Mouse (Mus musculus) embryonic facial prominence, embryonic 12.5 days (tissue): ENCODE data around the gene Pde10a. TPM values are rescaled to one million over a fixed set of nuclear protein-coding genes. Genes with fewer than 3 reads are reported as not detected.

Experiments
- ATAC-seq: fragments of 200-750 bp; cut with Nextera tagmentation; 2 replicates; pipeline ENCODE4 v1.8.0; 2017; ENCODE audit not compliant: insufficient number of reproducible peaks, insufficient read depth, low FRiP score, low TSS enrichment
- H3K27ac ChIP-seq: fragments of 300-500 bp; sonication (generic); 2 replicates; pipeline ENCODE4 v1.5.1; 2016; ENCODE audit warnings: mild to moderate bottlenecking
- H3K27me3 ChIP-seq: fragments of 300-500 bp; sonication (generic); 2 replicates; pipeline ENCODE4 v1.6.1; 2016; ENCODE audit warnings: mild to moderate bottlenecking, moderate library complexity
- H3K36me3 ChIP-seq: fragments of 300-500 bp; sonication (generic); 2 replicates; pipeline ENCODE4 v1.6.1; 2016; ENCODE audit warnings: mild to moderate bottlenecking
- H3K4me1 ChIP-seq: fragments of 300-500 bp; sonication (generic); 2 replicates; pipeline ENCODE4 v1.6.1; 2016
- H3K4me2 ChIP-seq: fragments of 300-500 bp; sonication (generic); replicated peaks from 2 replicates; pipeline ENCODE4 v1.6.1; 2016; ENCODE audit warnings: mild to moderate bottlenecking, moderate library complexity
- H3K4me3 ChIP-seq: fragments of 300-500 bp; sonication (generic); 2 replicates; pipeline ENCODE4 v1.5.1; 2016; ENCODE audit warnings: mild to moderate bottlenecking
- H3K9ac ChIP-seq: fragments of 300-500 bp; sonication (generic); 2 replicates; pipeline ENCODE4 v1.6.1; 2016; ENCODE audit warnings: mild to moderate bottlenecking, moderate library complexity
- H3K9me3 ChIP-seq: fragments of 300-500 bp; sonication (generic); 2 replicates; pipeline ENCODE4 v1.6.1; 2016; ENCODE audit warnings: mild to moderate bottlenecking, moderate library complexity
- WGBS: fragments of 180-500 bp; shearing (Covaris S2); methylation state at CpG from one replicate; pipeline ENCODE4 v1.1.7; 2016; 5-methylcytosine and 5-hydroxymethylcytosine counted together
- polyA plus RNA-seq: library from polyadenylated mRNA; unstranded; fragments of >200 nt; fragmentation: Nextera tagmentation; extraction: Ambion mirVana; gene quantifications from 2 replicates; pipeline ENCODE4 v1.2.1, GENCODE M21; 2016

The Pde10a gene
- polyA plus RNA-seq, 1 experiment from 2014 or later, result 3.9 TPM

- 68% methylated on average over 7 of the region's 7 CpGs for WGBS
These were observed 267.4 kb downstream of the Pde10a start for GRCm38 (mm10) chr17:8792611-8793010.

DNA sequence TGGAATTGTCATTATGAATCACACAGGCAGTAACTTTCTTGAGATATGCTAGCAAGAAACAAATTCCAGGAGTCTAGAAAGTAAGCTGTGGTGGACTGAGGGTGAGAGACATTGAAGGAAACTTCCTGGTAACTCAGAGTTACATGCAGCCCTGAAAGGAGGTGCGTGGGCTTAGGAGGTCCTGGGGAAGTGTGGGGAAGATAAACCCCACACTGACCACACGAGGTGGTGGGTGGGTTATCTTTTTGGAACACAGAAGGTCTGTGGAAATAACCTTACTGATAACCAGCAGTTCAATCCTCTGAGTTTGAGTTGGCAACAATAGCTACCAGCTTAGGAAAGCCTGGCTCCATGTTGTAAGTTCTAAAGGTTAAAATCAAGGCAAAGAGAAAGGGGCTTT is 272.5 kb downstream of the Pde10a start:
- Histone ChIP-seq H3K27ac (no peak overlapping the region), H3K36me3 (no peaks in the 10 kb centered on the region), H3K4me2 (no peak overlapping the region), H3K9ac (no peak overlapping the region), H3K27me3 (peaks cover 43% of the 10 kb centered on the region), H3K4me1 (peaks cover 8% of the 10 kb centered on the region), H3K4me3 (no peak overlapping the region), H3K9me3 (no peaks in the 10 kb centered on the region)
- WGBS, result 20% methylated on average over 2 of the region's 2 CpGs
- ATAC-seq, result no peak

More at GRCm38 (mm10) chr17:8792611-8793010, 267.4 kb downstream of the Pde10a start:
- Histone ChIP-seq H3K4me3 (no peak overlapping the region), H3K4me1 (no peaks in the 10 kb centered on the region), H3K4me2 (no peak overlapping the region), H3K27ac (no peak overlapping the region), H3K27me3 (peaks cover 14% of the 10 kb centered on the region; the same call in 1 of the 2 replicates), H3K9me3 (no peaks in the 10 kb centered on the region), H3K36me3 (no peaks in the 10 kb centered on the region), H3K9ac (no peak overlapping the region)
- ATAC-seq, result no peak

DNA sequence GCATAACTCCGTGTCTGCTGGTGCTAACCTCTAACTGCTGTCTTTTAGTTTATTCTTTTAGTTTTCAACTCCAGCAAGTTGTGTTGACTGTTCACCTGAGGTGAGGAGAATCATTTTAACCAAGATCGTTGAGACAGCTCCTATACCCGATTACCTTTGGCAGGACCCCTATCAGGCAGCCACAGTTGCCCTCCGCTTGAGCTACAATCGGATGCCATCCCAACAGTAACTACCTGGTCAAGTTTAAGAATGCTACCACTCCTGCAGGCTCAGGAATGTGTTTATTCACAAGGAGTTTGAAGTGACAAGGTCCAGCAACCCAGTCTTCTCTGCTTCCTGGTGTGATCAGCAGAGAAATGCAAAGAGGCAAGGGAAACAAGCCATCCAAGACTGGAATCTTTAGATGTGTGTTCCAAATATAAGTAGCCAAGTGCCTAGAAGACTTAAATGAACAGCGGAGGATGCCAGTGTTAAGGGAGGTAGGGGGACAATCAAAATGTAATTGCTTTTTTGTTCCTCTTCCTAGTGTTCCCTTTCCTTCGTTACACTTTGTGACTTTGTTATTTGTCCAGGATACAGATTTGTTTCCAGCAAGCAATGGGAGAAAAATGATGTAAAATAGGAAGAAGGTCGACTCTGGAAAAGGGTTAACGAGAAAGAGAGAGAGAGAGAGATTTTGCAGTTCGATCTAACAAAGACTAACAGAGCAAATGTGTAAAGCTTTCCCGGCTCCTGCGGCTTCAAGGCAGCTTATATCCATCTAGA is 273.5 kb downstream of the Pde10a start:
- no peak overlapping the region for H3K4me3 ChIP-seq
- no peaks in the 10 kb centered on the region for H3K36me3 ChIP-seq
- H3K4me2 ChIP-seq, result no peak overlapping the region
- no peak overlapping the region for H3K9ac ChIP-seq
- no peak overlapping the region for H3K27ac ChIP-seq
- H3K9me3 ChIP-seq, result no peaks in the 10 kb centered on the region
- no peak for ATAC-seq
- H3K27me3 ChIP-seq, result peaks cover 54% of the 10 kb centered on the region
- H3K4me1 ChIP-seq, result peaks cover 13% of the 10 kb centered on the region
- WGBS, result 2% methylated on average over 12 of the region's 12 CpGs

GRCm38 (mm10) chr17:8799296-8799731 is 274.1 kb downstream of the Pde10a start:
- no peak overlapping the region for H3K4me2 ChIP-seq
- peaks cover 59% of the 10 kb centered on the region for H3K27me3 ChIP-seq
- 2% methylated on average over 10 of the region's 10 CpGs for WGBS

DNA sequence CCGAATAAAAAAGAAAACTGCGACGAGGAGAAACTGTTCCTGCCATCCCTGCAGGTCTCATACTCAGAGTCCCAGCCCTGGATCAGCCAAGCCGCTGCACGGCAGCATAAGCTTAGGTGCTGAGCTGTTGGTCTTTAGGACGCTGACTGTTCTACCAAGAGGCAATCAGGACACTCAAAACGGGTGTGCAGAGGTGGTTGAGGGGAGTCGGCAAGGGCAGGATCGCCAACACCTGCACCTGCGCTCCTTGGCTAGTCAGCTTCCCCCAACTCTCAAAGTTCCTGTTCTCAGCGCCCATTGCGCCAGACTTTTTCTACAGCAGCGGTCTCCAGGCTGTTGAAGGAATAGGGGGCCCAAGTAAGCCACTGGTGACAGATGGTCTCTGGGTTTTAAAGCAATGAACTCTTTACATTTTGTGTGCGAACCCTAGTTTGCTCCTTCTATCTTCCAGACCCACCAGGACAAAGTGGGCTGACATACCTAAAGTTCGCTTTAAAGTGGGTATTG is 274.8 kb downstream of the Pde10a start:
- WGBS, result 2% methylated on average over 15 of the region's 15 CpGs
- ATAC-seq, result no peak
- Histone ChIP-seq H3K36me3 (no peaks in the 10 kb centered on the region), H3K27ac (no peak overlapping the region), H3K4me2 (peak overlapping the region; percentile 98), H3K9ac (no peak overlapping the region), H3K4me3 (peak overlapping the region; percentile 66), H3K27me3 (peaks cover 59% of the 10 kb centered on the region), H3K4me1 (peaks cover 13% of the 10 kb centered on the region), H3K9me3 (no peaks in the 10 kb centered on the region)

More at GRCm38 (mm10) chr17:8799296-8799731, 274.1 kb downstream of the Pde10a start:
- no peak overlapping the region for H3K9ac ChIP-seq
- H3K36me3 ChIP-seq, result no peaks in the 10 kb centered on the region
- no peak for ATAC-seq
- H3K4me3 ChIP-seq, result peak overlapping the region; percentile 66; the same call in 1 of the 2 replicates
- H3K9me3 ChIP-seq, result no peaks in the 10 kb centered on the region
- H3K4me1 ChIP-seq, result peaks cover 13% of the 10 kb centered on the region
- no peak overlapping the region for H3K27ac ChIP-seq

- Histone ChIP-seq H3K27ac (peak overlapping the region; percentile 81), H3K4me3 (peak overlapping the region; percentile 66), H3K9ac (peak overlapping the region; percentile 76), H3K9me3 (no peaks in the 10 kb centered on the region), H3K4me1 (peaks cover 13% of the 10 kb centered on the region), H3K27me3 (peaks cover 54% of the 10 kb centered on the region), H3K36me3 (no peaks in the 10 kb centered on the region), H3K4me2 (peak overlapping the region; percentile 98)
- WGBS, result under 1% methylated on average over 30 of the region's 53 CpGs
- peak; percentile 60 for ATAC-seq
These were observed 275.4 kb downstream of the Pde10a start for GRCm38 (mm10) chr17:8800478-8801082.

- WGBS, result 0% methylated on average over 39 of the region's 72 CpGs
- H3K4me3 ChIP-seq, result peak overlapping the region; percentile 66
- peak overlapping the region; percentile 81 for H3K27ac ChIP-seq
These were observed 276.1 kb downstream of the Pde10a start for GRCm38 (mm10) chr17:8801083-8801854.

DNA sequence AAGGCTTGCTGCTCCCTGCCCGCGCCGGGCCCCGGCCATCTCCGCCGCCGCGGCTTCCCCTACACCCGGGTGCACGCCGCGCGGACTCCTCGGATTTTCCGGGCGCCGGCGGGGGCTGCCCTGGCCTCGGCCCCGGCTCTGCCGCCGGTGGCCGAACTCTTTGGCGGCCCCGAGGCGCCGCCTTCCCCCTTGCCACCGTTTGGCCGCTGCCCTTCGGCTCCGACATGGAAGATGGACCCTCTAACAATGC is 276.6 kb downstream of the Pde10a start:
- WGBS, result under 1% methylated on average over 28 of the region's 31 CpGs
- 0 out of 2 replicates have a peak, but pooled peaks have one; percentile 13 for ATAC-seq
- H3K4me1 ChIP-seq, result peaks cover 13% of the 10 kb centered on the region
- H3K27me3 ChIP-seq, result peaks cover 58% of the 10 kb centered on the region
- peak overlapping the region; percentile 98 for H3K4me2 ChIP-seq
- H3K4me3 ChIP-seq, result peak overlapping the region; percentile 66
- peak overlapping the region; percentile 81 for H3K27ac ChIP-seq
- no peaks in the 10 kb centered on the region for H3K9me3 ChIP-seq
- no peaks in the 10 kb centered on the region for H3K36me3 ChIP-seq
- H3K9ac ChIP-seq, result peak overlapping the region; percentile 76

More at GRCm38 (mm10) chr17:8801083-8801854, 276.1 kb downstream of the Pde10a start:
- Histone ChIP-seq H3K9ac (peak overlapping the region; percentile 76), H3K9me3 (no peaks in the 10 kb centered on the region), H3K4me1 (peaks cover 13% of the 10 kb centered on the region), H3K27me3 (peaks cover 58% of the 10 kb centered on the region), H3K4me2 (peak overlapping the region; percentile 98), H3K36me3 (no peaks in the 10 kb centered on the region)
- peak; percentile 73 for ATAC-seq

DNA sequence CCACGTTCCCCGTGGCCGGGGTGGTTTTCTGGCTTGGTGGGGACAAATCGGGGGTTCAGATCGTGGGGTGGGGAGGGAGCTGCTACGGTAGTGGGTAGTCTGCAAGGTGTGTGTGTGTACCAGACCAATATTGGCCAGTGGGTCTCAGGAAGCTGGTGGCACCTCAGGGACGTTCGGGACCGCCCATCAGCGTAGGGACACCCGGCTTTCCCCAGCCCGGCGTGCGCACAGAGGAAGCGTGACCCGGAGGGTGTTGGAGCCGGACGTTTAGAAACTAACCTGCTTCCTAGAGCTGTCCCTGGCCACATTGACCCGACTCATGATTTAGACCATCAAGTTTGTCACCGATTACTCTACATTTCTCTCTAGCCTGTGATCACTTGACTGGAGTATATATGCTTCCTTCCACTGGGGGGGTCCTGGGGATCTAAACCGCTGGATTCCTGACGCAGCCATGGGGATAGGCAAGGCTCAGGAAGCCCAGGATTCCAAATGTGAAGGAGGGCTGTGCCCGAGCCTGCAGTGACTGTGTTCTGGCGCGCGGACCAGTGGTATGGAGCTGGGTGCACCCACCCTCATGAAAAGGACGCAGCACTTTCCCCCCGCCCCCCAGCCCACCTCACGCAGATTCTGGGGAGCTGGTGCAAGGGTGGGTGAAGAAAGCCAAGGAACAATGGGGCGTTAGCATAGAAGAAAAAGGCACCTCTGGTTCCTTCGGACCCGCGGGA is 277.2 kb downstream of the Pde10a start:
- Histone ChIP-seq H3K4me2 (peak overlapping the region; percentile 98), H3K4me3 (peak overlapping the region; percentile 66), H3K27me3 (peaks cover 57% of the 10 kb centered on the region), H3K9me3 (no peaks in the 10 kb centered on the region), H3K9ac (peak overlapping the region; percentile 76), H3K36me3 (no peaks in the 10 kb centered on the region), H3K4me1 (peaks cover 13% of the 10 kb centered on the region), H3K27ac (no peak overlapping the region)
- 0 out of 2 replicates have a peak, but pooled peaks have one; percentile 16 for ATAC-seq
- under 1% methylated on average over 33 of the region's 33 CpGs for WGBS

DNA sequence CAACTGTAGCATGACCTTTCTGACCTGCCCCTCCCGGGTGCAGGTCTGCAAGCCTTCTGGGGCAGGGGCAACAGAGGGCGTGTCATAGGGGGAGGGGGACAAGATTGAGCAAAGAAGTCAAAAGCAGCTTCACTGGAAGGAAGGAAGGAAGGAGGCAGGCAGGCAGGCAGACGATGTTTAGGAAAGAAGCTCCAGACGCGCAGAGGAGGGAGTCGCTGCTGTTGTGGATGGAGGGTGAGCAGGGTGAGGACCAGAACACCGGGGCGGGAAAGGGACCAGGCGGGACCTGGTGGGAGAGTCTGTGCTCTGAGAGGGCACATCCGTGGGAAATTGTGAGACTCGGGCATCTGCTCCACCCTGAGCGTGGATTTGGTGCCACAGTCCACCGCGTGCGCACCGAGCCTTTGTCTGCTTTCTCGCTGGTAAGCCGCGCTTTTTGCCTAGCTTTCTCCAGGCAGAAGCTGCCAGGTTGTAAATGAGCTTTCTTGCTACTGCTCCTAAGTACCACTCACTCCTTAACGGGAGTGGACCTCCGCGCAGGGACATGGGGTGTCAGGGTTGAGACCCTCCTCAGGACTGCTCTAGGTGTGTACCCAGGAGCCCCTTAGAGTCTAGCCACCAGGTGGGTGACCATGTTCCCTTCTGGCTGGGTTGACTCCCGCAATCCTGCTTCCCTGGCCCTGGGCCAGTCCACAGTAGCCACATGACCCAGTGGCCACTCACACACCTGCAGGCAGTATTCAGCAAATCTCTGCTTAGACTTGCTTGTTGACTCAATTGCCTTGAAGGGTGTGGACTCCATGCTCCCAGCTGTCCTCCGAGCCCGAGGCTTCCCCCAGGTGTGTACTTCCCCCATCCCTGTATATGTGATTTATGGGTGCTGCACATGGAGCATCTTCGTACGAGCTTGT is 278.0 kb downstream of the Pde10a start:
- Histone ChIP-seq H3K4me1 (peaks cover 13% of the 10 kb centered on the region), H3K9me3 (no peaks in the 10 kb centered on the region), H3K9ac (peak overlapping the region; percentile 76), H3K36me3 (no peaks in the 10 kb centered on the region), H3K4me2 (peak overlapping the region; percentile 98), H3K27ac (no peak overlapping the region), H3K4me3 (peak overlapping the region; percentile 66), H3K27me3 (peaks cover 53% of the 10 kb centered on the region)
- no peak for ATAC-seq
- WGBS, result 8% methylated on average over 27 of the region's 27 CpGs
